Mouse (Mus musculus) hindbrain, embryonic 13.5 days (tissue): ENCODE results near the gene Lgr6. TPM values are rescaled to one million over a fixed set of nuclear protein-coding genes. Genes with fewer than 3 reads are reported as not detected.

Experiments used
- polyA plus RNA-seq: library from polyadenylated mRNA; unstranded; fragments of >200 nt; fragmentation: Nextera tagmentation; extraction: Ambion mirVana; gene quantifications from 2 replicates; pipeline ENCODE4 v1.2.1, GENCODE M21; 2015

The Lgr6 gene
- polyA plus RNA-seq, 1 experiment from 2014 or later, result 0.92 TPM

Other genes starting within 250 kb of the Lgr6 start
- gene Ppp1r12b, start 149.3 kb downstream of the Lgr6 start, polyA plus RNA-seq, result 12.4 and 14.9 TPM in 2 replicates
- 15.3 and 17.0 TPM in 2 replicates for gene Ube2t, start 142.7 kb downstream of the Lgr6 start, polyA plus RNA-seq
- gene Ptpn7, start 27.4 kb upstream of the Lgr6 start, polyA plus RNA-seq, result 0.62 and 0.88 TPM in 2 replicates
- 284 and 285 TPM in 2 replicates for gene Arl8a, start 41.5 kb upstream of the Lgr6 start, polyA plus RNA-seq
- gene Gpr37l1, start 62.4 kb upstream of the Lgr6 start, polyA plus RNA-seq, result 0.35 and 0.41 TPM in 2 replicates
- 0.19 TPM in 2 replicates for gene Elf3, start 153.3 kb upstream of the Lgr6 start, polyA plus RNA-seq
- 101 and 102 TPM in 2 replicates for gene Rnpep, start 178.8 kb upstream of the Lgr6 start, polyA plus RNA-seq
- gene Timm17a, start 208.5 kb upstream of the Lgr6 start, polyA plus RNA-seq, result 145 and 164 TPM in 2 replicates
- 0.29 and 0.31 TPM in 2 replicates for gene Lmod1, start 219.5 kb upstream of the Lgr6 start, polyA plus RNA-seq